Mouse (Mus musculus): ENCODE results near the gene Rhoj.

DNA sequence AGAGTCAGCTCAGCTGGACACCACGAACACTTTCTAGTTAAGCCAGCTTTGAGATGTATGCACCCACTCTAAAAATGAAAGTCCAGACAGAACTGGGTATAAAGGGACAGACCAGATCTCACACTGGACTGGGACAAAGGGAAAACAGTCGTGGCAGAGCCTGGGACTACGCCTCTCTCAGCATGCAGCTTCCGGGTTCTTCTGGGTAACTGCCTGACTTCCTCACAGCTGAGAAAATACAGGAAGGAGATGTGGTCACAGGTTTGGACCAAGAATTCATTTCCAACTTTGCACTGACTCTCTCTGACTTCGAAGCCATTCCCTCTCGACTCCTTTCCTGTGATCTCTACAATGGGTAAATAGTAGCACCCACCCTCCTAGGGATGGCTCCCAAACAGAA lies 106.9 kb downstream of the Rhoj start:
- no peak for TF ChIP-seq POLR2A (IDR thresholded peaks at IDR 0.05; ENCODE audit: low read depth, low read length)
- TF ChIP-seq NELFE (IDR thresholded peaks at IDR 0.05; ENCODE audit: low read depth, low read length) = no peak
- no peak for TF ChIP-seq CTCF (conservative IDR thresholded peaks at IDR 0.05 in 1 of 2, IDR thresholded peaks at IDR 0.05 in 1 of 2; ENCODE audit: low read depth in 2 of 2, low read length in 2 of 2)
- no peak for TF ChIP-seq MAZ (IDR thresholded peaks at IDR 0.05; ENCODE audit: low read depth, low read length)
- no peak for TF ChIP-seq ZKSCAN1 (IDR thresholded peaks at IDR 0.05; ENCODE audit: borderline replicate concordance, low read depth, low read length)
- TF ChIP-seq EP300 (IDR thresholded peaks at IDR 0.05; ENCODE audit: low read length) = no peak
